Mouse (Mus musculus) heart, embryonic 10.5 days (tissue): ENCODE results near the gene Hoxa5. TPM values are rescaled to one million over a fixed set of nuclear protein-coding genes. Genes with fewer than 3 reads are reported as not detected.
A peak's percentile ranks its signal among the peaks of the same experiment; 100 is the strongest.

ENCODE experiments used
- DNase-seq: peaks from one replicate; pipeline ENCODE4 v3.0.0-alpha.2; 2017; ENCODE audit warnings: low spot score
- H3K27ac ChIP-seq: fragments of 300-500 bp; sonication (generic); 2 replicates; pipeline ENCODE4 v1.5.1; 2016; ENCODE audit warnings: mild to moderate bottlenecking
- H3K27me3 ChIP-seq: fragments of 300-500 bp; sonication (generic); 2 replicates; pipeline ENCODE4 v1.6.1; 2016; ENCODE audit warnings: mild to moderate bottlenecking; ENCODE audit not compliant: poor library complexity, insufficient read depth, severe bottlenecking
- H3K36me3 ChIP-seq: fragments of 300-500 bp; sonication (generic); 2 replicates; pipeline ENCODE4 v1.6.1; 2016; ENCODE audit warnings: mild to moderate bottlenecking, moderate library complexity
- H3K4me1 ChIP-seq: fragments of 300-500 bp; sonication (generic); 2 replicates; pipeline ENCODE4 v1.6.1; 2016; ENCODE audit warnings: mild to moderate bottlenecking
- H3K4me3 ChIP-seq: fragments of 300-500 bp; sonication (generic); 2 replicates; pipeline ENCODE4 v1.5.1; 2016; ENCODE audit warnings: mild to moderate bottlenecking, moderate library complexity
- H3K9me3 ChIP-seq: fragments of 300-500 bp; sonication (generic); 2 replicates; pipeline ENCODE4 v1.6.1; 2016; ENCODE audit warnings: mild to moderate bottlenecking, moderate library complexity
- WGBS: fragments of 180-500 bp; shearing (Covaris S2); methylation state at CpG from one replicate; pipeline ENCODE4 v1.1.7; 2016; 5-methylcytosine and 5-hydroxymethylcytosine counted together
- microRNA counts: library from miRNA; unstranded; fragments of <30 nt; microRNA quantifications from one replicate; lab custom pipeline; 2017
- microRNA-seq: library from miRNA; unstranded; fragments of <30 nt; microRNA quantifications from one replicate; pipeline ENCODE4, GENCODE M21; 2017
- polyA plus RNA-seq: library from polyadenylated mRNA; unstranded; fragments of >200 nt; fragmentation: Nextera tagmentation; extraction: Ambion mirVana; gene quantifications from 2 replicates; pipeline ENCODE4 v1.2.1, GENCODE M21; 2016

Gene Hoxa5
- polyA plus RNA-seq, 1 experiment from 2014 or later, result 6.0 TPM

- H3K27me3 ChIP-seq, result peaks cover 92% of the 10 kb centered on the region
- no peak overlapping the region for H3K27ac ChIP-seq
- H3K36me3 ChIP-seq, result no peaks in the 10 kb centered on the region
- H3K9me3 ChIP-seq, result no peaks in the 10 kb centered on the region
- no peak for DNase-seq
- peaks cover 16% of the 10 kb centered on the region for H3K4me1 ChIP-seq
- 8% methylated on average over 16 of the region's 16 CpGs for WGBS
- H3K4me3 ChIP-seq, result no peak overlapping the region
Observed at GRCm38 (mm10) chr6:52152226-52153193, 51.9 kb downstream of the Hoxa5 start.

MicroRNAs encoded within 50 kb of the gene (microRNA counts, 519-probe panel; counts per million panel counts)
- microRNA mmu-miR-196b (lab: Ali Mortazavi, UCI), result 4,047 counts per million, percentile 22 among the panel's probes with 10 or more counts

Small RNAs within 50 kb of the gene (microRNA-seq; reads per million reads assigned to microRNA genes)
- gene Mir196b, result 399 reads per million, percentile 69 among the genes with 10 or more reads in this experiment

Other genes starting within 250 kb of the Hoxa5 start
- gene Skap2, start 192.0 kb downstream of the Hoxa5 start, polyA plus RNA-seq, result 11.8 and 26.4 TPM in 2 replicates
- 1.00 and 4.1 TPM in 2 replicates for gene Hoxa1, start 46.3 kb downstream of the Hoxa5 start, polyA plus RNA-seq
- gene Hoxa2, start 39.8 kb downstream of the Hoxa5 start, polyA plus RNA-seq, result 4.3 and 10.3 TPM in 2 replicates
- gene 5730596B20Rik, start 27.1 kb downstream of the Hoxa5 start, polyA plus RNA-seq, result 0.07 and 1.5 TPM in 2 replicates
- gene Hoxa4, start 12.8 kb downstream of the Hoxa5 start, polyA plus RNA-seq, result 0.17 and 1.4 TPM in 2 replicates
- 0.30 TPM in 1 of 2 replicates, not detected in the other for gene Hoxa6, start 4.1 kb upstream of the Hoxa5 start, polyA plus RNA-seq
- 0.57 and 3.7 TPM in 2 replicates for gene Hoxa3, start 8.7 kb upstream of the Hoxa5 start, polyA plus RNA-seq
- gene Gm28308, start 8.8 kb upstream of the Hoxa5 start, polyA plus RNA-seq, result not detected in 2 replicates
- gene Hoxa7, start 17.3 kb upstream of the Hoxa5 start, polyA plus RNA-seq, result 0.11 and 2.5 TPM in 2 replicates
- gene Hoxa9, start 26.5 kb upstream of the Hoxa5 start, polyA plus RNA-seq, result 0.37 and 5.6 TPM in 2 replicates
- 0.30 and 3.6 TPM in 2 replicates for gene Hoxa10, start 36.3 kb upstream of the Hoxa5 start, polyA plus RNA-seq
- 0.06 and 1.7 TPM in 2 replicates for gene Hoxa11, start 41.2 kb upstream of the Hoxa5 start, polyA plus RNA-seq
- not detected in 2 replicates for gene Hoxa13, start 56.3 kb upstream of the Hoxa5 start, polyA plus RNA-seq
- gene Evx1, start 108.9 kb upstream of the Hoxa5 start, polyA plus RNA-seq, result 0.10 TPM in 1 of 2 replicates, not detected in the other